Mouse (Mus musculus) kidney, embryonic 15.5 days (tissue): Measurements from ENCODE around the gene Cacna1s. TPM values are rescaled to one million over a fixed set of nuclear protein-coding genes. Genes with fewer than 3 reads are reported as not detected.

Experiments
- ATAC-seq: fragments of 200-750 bp; cut with Nextera tagmentation; replicated peaks from 2 replicates; pipeline ENCODE4 v1.8.0; 2017; ENCODE audit warnings: moderate TSS enrichment; ENCODE audit not compliant: low FRiP score
- H3K27ac ChIP-seq: fragments of 300-500 bp; sonication (generic); 2 replicates; pipeline ENCODE4 v1.5.1; 2015; ENCODE audit warnings: mild to moderate bottlenecking, inconsistent platforms
- H3K27me3 ChIP-seq: fragments of 300-500 bp; sonication (generic); 2 replicates; pipeline ENCODE4 v1.6.1; 2015; ENCODE audit warnings: inconsistent platforms
- H3K36me3 ChIP-seq: fragments of 300-500 bp; sonication (generic); 2 replicates; pipeline ENCODE4 v1.6.1; 2015; ENCODE audit warnings: inconsistent platforms
- H3K4me1 ChIP-seq: fragments of 300-500 bp; sonication (generic); 2 replicates; pipeline ENCODE4 v1.6.1; 2015; ENCODE audit warnings: inconsistent platforms
- H3K4me2 ChIP-seq: fragments of 300-500 bp; sonication (generic); 2 replicates; pipeline ENCODE4 v1.6.1; 2015; ENCODE audit warnings: moderate library complexity, mild to moderate bottlenecking, inconsistent platforms
- H3K4me3 ChIP-seq: fragments of 300-500 bp; sonication (generic); replicated peaks from 2 replicates; pipeline ENCODE4 v1.5.1; 2015; ENCODE audit warnings: mild to moderate bottlenecking, inconsistent platforms
- H3K9ac ChIP-seq: fragments of 300-500 bp; sonication (generic); 2 replicates; pipeline ENCODE4 v1.6.1; 2015; ENCODE audit warnings: mild to moderate bottlenecking, inconsistent platforms
- H3K9me3 ChIP-seq: fragments of 300-500 bp; sonication (generic); replicated peaks from 2 replicates; pipeline ENCODE4 v1.6.1; 2016; ENCODE audit warnings: inconsistent platforms
- WGBS: fragments of 180-500 bp; shearing (Covaris S2); methylation state at CpG from one replicate; pipeline ENCODE4 v1.1.7; 2015; ENCODE audit warnings: mixed read lengths; 5-methylcytosine and 5-hydroxymethylcytosine counted together
- polyA plus RNA-seq: library from polyadenylated mRNA; unstranded; fragments of >200 nt; fragmentation: Nextera tagmentation; extraction: Ambion mirVana; gene quantifications from 2 replicates; pipeline ENCODE4 v1.2.1, GENCODE M21; 2015

The Cacna1s gene
- polyA plus RNA-seq, 1 experiment from 2014 or later = 0.49 TPM

- H3K4me2 ChIP-seq = no peak overlapping the region
- H3K9me3 ChIP-seq = no peaks in the 10 kb centered on the region
- no peak overlapping the region for H3K9ac ChIP-seq
- WGBS = 73% methylated on average over 7 of the region's 8 CpGs
- no peak overlapping the region for H3K27ac ChIP-seq
- H3K4me1 ChIP-seq = peaks cover 3% of the 10 kb centered on the region; the same call in 1 of the 2 replicates
- H3K36me3 ChIP-seq = peaks cover 90% of the 10 kb centered on the region
- ATAC-seq = no peak
- H3K27me3 ChIP-seq = no peaks in the 10 kb centered on the region
- no peak overlapping the region for H3K4me3 ChIP-seq
Measured at GRCm38 (mm10) chr1:136031697-136032096, 20.9 kb upstream of the Cacna1s start.

GRCm38 (mm10) chr1:136032961-136033360 is 19.6 kb upstream of the Cacna1s start:
- Histone ChIP-seq H3K36me3 (peaks cover 77% of the 10 kb centered on the region), H3K27me3 (no peaks in the 10 kb centered on the region), H3K9me3 (no peaks in the 10 kb centered on the region), H3K27ac (no peak overlapping the region), H3K9ac (no peak overlapping the region), H3K4me1 (peaks cover 3% of the 10 kb centered on the region; the same call in 1 of the 2 replicates), H3K4me3 (no peak overlapping the region), H3K4me2 (no peak overlapping the region)
- WGBS = 64% methylated on average over 7 of the region's 7 CpGs
- no peak for ATAC-seq

- no peak overlapping the region for H3K4me2 ChIP-seq
- WGBS = 77% methylated on average over 5 of the region's 5 CpGs
Measured at GRCm38 (mm10) chr1:136038746-136039538, 13.6 kb upstream of the Cacna1s start.

GRCm38 (mm10) chr1:136040452-136040851 is 12.1 kb upstream of the Cacna1s start:
- peaks cover 22% of the 10 kb centered on the region for H3K27me3 ChIP-seq
- 16% methylated on average over 11 of the region's 11 CpGs for WGBS
- no peaks in the 10 kb centered on the region for H3K9me3 ChIP-seq
- H3K4me1 ChIP-seq = peaks cover 13% of the 10 kb centered on the region; the same call in 1 of the 2 replicates
- no peak overlapping the region for H3K27ac ChIP-seq
- peak overlapping the region; percentile 8; the same call in 1 of the 2 replicates for H3K4me2 ChIP-seq
- ATAC-seq = peak; percentile 63; the same call in 1 of the 2 replicates
- no peak overlapping the region for H3K9ac ChIP-seq
- H3K4me3 ChIP-seq = no peak overlapping the region
- H3K36me3 ChIP-seq = peaks cover 4% of the 10 kb centered on the region

More at GRCm38 (mm10) chr1:136038746-136039538, 13.6 kb upstream of the Cacna1s start:
- H3K27me3 ChIP-seq = peaks cover 22% of the 10 kb centered on the region
- H3K27ac ChIP-seq = no peak overlapping the region
- H3K9me3 ChIP-seq = no peaks in the 10 kb centered on the region
- no peak overlapping the region for H3K4me3 ChIP-seq
- H3K4me1 ChIP-seq = peaks cover 13% of the 10 kb centered on the region; the same call in 1 of the 2 replicates
- peaks cover 19% of the 10 kb centered on the region for H3K36me3 ChIP-seq
- no peak overlapping the region for H3K9ac ChIP-seq
- ATAC-seq = no peak

- peak overlapping the region; percentile 8; the same call in 1 of the 2 replicates for H3K4me2 ChIP-seq
- peaks cover 13% of the 10 kb centered on the region; the same call in 1 of the 2 replicates for H3K4me1 ChIP-seq
- H3K27me3 ChIP-seq = peaks cover 22% of the 10 kb centered on the region
- H3K36me3 ChIP-seq = no peaks in the 10 kb centered on the region
- no peak overlapping the region for H3K27ac ChIP-seq
- ATAC-seq = no peak
- 34% methylated on average over 4 of the region's 4 CpGs for WGBS
- no peak overlapping the region for H3K9ac ChIP-seq
- H3K9me3 ChIP-seq = no peaks in the 10 kb centered on the region
- no peak overlapping the region for H3K4me3 ChIP-seq
Measured at GRCm38 (mm10) chr1:136040874-136041273, 11.7 kb upstream of the Cacna1s start.

GRCm38 (mm10) chr1:136045774-136046173 is 6.8 kb upstream of the Cacna1s start:
- 0 out of 2 replicates have a peak, but pooled peaks have one; percentile 12 for ATAC-seq
- no peak overlapping the region for H3K27ac ChIP-seq
- 13% methylated on average over 4 of the region's 4 CpGs for WGBS

GRCm38 (mm10) chr1:136047432-136047831 is 5.1 kb upstream of the Cacna1s start:
- Histone ChIP-seq H3K27ac (no peak overlapping the region), H3K4me2 (no peak overlapping the region), H3K4me1 (peaks cover 17% of the 10 kb centered on the region), H3K9me3 (no peaks in the 10 kb centered on the region), H3K9ac (no peak overlapping the region), H3K4me3 (no peak overlapping the region), H3K36me3 (no peaks in the 10 kb centered on the region), H3K27me3 (peaks cover 48% of the 10 kb centered on the region)
- 5% methylated on average over 2 of the region's 2 CpGs for WGBS
- no peak for ATAC-seq

More at GRCm38 (mm10) chr1:136045774-136046173, 6.8 kb upstream of the Cacna1s start:
- Histone ChIP-seq H3K9ac (no peak overlapping the region), H3K4me2 (no peak overlapping the region), H3K9me3 (no peaks in the 10 kb centered on the region), H3K4me3 (no peak overlapping the region), H3K27me3 (peaks cover 38% of the 10 kb centered on the region), H3K36me3 (no peaks in the 10 kb centered on the region), H3K4me1 (peaks cover 12% of the 10 kb centered on the region)

GRCm38 (mm10) chr1:136047894-136048293 is 4.7 kb upstream of the Cacna1s start:
- peaks cover 49% of the 10 kb centered on the region for H3K27me3 ChIP-seq
- H3K9me3 ChIP-seq = no peaks in the 10 kb centered on the region
- H3K4me2 ChIP-seq = no peak overlapping the region
- WGBS = 79% methylated on average over 9 of the region's 9 CpGs
- no peak overlapping the region for H3K27ac ChIP-seq
- ATAC-seq = no peak
- no peaks in the 10 kb centered on the region for H3K36me3 ChIP-seq
- H3K9ac ChIP-seq = no peak overlapping the region
- H3K4me3 ChIP-seq = no peak overlapping the region
- peaks cover 19% of the 10 kb centered on the region for H3K4me1 ChIP-seq

GRCm38 (mm10) chr1:136050312-136051012 is 2.1 kb upstream of the Cacna1s start, which contains the start of gene Ascl5:
Gene Ascl5, plus strand, starts transcription at chr1:136050804.
- no peaks in the 10 kb centered on the region for H3K9me3 ChIP-seq
- peaks cover 53% of the 10 kb centered on the region for H3K27me3 ChIP-seq
- H3K36me3 ChIP-seq = no peaks in the 10 kb centered on the region
- H3K4me3 ChIP-seq = peak within 1 kb of the TSS; percentile 31
- H3K4me2 ChIP-seq = peak within 1 kb of the TSS; percentile 59
- no peak within 1 kb of the TSS for H3K27ac ChIP-seq
- H3K9ac ChIP-seq = no peak within 1 kb of the TSS
- 20% methylated on average over 29 of the region's 29 CpGs for WGBS
- no peak; the same call in 1 of the 2 replicates for ATAC-seq
- peaks cover 19% of the 10 kb centered on the region for H3K4me1 ChIP-seq

GRCm38 (mm10) chr1:136051013-136051315 is 1.6 kb upstream of the Cacna1s start:
- Histone ChIP-seq H3K4me2 (peak overlapping the region; percentile 59), H3K36me3 (no peaks in the 10 kb centered on the region), H3K27ac (no peak overlapping the region), H3K27me3 (peaks cover 53% of the 10 kb centered on the region), H3K9ac (no peak overlapping the region), H3K4me1 (peaks cover 19% of the 10 kb centered on the region), H3K4me3 (peak overlapping the region; percentile 31), H3K9me3 (no peaks in the 10 kb centered on the region)
- under 1% methylated on average over 36 of the region's 36 CpGs for WGBS
- peak; percentile 40 for ATAC-seq

- no peak overlapping the region for H3K9ac ChIP-seq
- peak; percentile 85 for ATAC-seq
- H3K9me3 ChIP-seq = no peaks in the 10 kb centered on the region
- no peak overlapping the region for H3K27ac ChIP-seq
- no peaks in the 10 kb centered on the region for H3K36me3 ChIP-seq
- H3K4me3 ChIP-seq = peak overlapping the region; percentile 31
- peak overlapping the region; percentile 59 for H3K4me2 ChIP-seq
- peaks cover 19% of the 10 kb centered on the region for H3K4me1 ChIP-seq
- H3K27me3 ChIP-seq = peaks cover 53% of the 10 kb centered on the region
- 0% methylated on average over 6 of the region's 6 CpGs for WGBS
Measured at GRCm38 (mm10) chr1:136051465-136051864, 1.1 kb upstream of the Cacna1s start.

- 83% methylated on average over 3 of the region's 3 CpGs for WGBS
- Histone ChIP-seq H3K9me3 (no peaks in the 10 kb centered on the region), H3K4me2 (no peak overlapping the region), H3K27ac (no peak overlapping the region), H3K4me3 (no peak overlapping the region), H3K36me3 (no peaks in the 10 kb centered on the region), H3K9ac (no peak overlapping the region), H3K4me1 (peaks cover 15% of the 10 kb centered on the region), H3K27me3 (peaks cover 24% of the 10 kb centered on the region)
- no peak for ATAC-seq
Measured at GRCm38 (mm10) chr1:136055771-136056170, 3.2 kb downstream of the Cacna1s start.
